Mouse (Mus musculus): ENCODE data around the gene Il23r.
"Not testable (repeated sequence)": the region's sequence is repeated elsewhere in the genome, so short reads cannot be mapped to it uniquely, and the experiment has no call there.

Il23r gene

DNA sequence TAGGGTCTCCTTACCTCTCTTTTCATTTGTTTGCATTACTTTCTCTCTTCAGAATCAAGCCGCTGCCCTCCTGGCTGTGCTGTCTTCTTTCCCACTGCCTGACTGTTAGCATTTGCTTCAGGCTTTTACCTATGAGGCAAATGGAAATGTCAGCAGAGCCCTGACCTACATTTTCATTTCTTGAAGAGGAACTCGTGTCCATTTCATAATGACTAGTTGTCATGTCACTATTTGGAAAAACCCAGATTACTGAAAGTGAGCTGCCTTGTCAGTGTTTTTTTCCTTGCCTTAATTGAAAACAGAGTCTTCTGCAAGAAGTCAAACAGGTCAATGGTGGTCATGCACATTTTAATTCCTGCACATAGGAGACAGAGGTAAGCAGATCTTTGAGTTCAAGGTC lies at the start of gene Il23r:
Gene Il23r (minus strand): TSS at position 101 of the 400 bp plus-strand sequence.
- no peak for DNase-seq

DNA sequence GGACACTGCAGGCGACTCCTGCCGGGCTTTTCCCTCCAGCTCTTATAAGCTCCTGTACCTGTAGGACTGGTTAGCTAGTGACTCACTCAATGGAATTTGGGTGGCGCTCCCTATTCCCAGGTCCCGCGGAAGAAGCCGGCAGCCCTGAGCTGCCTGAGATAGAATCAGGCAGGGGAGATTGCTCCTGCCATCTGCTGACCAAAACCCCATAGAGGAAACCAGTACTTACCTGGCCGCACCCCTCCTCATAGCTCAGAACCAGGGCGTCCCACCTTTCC lies 44.1 kb upstream of the Il23r start, which contains the start of gene Tacstd2:
Gene Tacstd2 (minus strand): TSS at position 20 of the 278 bp plus-strand sequence.
- no peak for DNase-seq

DNA sequence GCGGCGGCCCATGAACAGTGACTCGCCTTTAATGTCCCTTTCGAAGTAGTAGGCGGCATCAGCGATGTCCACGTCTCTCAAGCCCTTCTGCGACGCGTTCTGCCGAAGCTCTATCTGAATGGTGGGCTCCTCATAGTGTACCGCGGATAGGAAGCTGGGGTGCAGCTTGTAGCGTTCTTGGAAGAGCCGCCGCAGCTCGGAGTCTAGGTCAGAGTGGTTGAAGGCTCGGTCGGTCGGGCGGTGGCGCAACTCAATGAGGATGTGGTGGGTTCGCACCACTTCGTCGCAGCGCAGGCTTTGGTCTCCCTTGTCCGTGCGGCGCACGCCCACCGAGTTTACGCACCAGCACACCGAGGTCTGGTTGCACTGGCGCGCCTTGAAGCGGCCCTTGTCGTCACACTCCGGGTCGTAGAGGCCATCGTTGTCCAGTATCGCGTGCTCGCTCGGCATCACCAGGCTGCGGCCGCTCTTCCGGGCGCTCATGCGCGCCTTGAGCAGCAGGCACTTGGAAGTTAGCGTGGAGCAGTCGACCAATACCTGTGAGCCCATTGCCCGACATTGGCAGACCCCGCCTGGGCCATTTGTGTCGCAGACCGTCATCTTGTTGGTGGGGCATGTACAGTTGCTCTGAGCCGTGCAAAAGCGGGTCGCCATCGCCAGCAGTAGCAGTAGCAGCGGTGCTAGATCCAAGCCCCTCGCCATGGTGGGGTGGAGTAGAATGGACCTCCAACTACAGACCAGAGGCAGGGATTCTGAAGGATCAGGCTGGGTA lies 43.5 kb upstream of the Il23r start:
- DNase-seq: no peak

DNA sequence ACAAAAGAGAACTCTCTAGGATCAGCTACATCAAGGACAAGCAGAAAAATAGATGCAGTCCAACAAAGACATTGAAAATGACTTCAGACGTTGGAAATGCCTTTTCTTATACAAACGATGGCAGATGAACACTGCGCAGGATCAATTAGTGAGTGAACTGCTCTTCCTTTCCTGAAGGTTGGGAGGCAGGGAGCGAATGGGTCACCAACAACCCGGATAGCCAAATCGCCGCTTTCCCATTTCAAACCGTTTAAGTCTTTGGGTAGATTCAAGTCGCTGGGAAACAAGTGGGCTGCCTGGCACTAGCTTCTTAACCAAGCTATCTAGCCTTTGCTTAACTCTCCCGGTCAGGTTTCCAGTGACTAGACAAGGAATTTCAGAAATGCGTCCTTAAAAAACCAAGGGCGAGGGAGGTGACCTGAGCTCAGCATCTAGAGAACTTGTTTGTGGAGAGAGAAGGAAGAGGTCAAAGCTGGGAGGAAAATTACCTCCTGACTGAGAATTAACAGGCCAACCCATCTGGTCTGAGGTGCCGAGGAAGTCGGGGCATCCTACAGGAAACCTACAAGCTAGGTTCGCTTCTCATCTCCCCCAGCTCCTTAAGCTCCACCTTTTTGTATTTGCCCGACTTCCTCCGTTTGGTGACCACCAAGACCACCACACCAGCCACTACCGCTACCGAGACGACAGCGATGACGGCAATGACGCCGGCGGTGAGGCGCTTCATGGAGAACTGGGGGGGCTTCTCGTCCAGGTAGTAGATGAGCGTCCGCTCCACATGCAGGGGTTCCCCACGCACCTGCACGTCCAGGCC lies 42.7 kb upstream of the Il23r start:
- no peak for DNase-seq

DNA sequence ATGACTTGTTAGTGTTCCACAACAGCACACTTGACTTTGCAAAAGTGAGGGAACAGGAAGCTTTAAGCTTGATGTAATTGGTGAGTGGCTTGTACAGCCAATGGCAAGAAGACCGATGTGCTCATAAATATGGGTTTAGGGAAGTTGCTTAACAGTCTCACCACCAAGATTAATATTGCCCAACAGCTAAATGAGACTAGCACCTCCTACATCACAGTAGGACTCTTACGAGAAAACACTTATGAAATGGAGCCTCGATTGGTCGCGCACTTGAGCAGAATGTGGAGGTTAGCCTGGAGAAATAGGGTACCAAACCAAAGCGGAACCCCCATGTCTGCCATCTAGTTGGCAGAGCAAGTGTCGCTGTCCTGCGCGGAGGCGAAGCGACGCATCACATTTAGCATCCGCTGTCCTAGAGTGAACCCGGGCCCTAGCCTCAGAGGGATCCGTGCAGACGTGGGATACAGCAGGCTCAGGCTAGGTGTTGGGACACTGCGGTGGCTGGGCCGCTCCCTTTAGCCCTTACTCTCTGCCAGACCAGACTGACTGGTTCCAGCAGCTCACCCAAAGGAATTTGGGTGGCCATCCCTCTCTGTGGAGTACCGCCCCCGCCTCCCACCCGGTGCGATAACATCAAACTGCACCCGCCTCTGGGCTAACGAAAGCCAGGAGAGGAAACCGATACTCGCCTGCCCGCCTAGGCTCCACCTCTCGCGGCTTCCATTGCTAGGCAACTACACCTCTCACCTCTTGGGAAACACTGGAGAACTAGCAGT lies 41.2 kb upstream of the Il23r start:
- no peak for DNase-seq

DNA sequence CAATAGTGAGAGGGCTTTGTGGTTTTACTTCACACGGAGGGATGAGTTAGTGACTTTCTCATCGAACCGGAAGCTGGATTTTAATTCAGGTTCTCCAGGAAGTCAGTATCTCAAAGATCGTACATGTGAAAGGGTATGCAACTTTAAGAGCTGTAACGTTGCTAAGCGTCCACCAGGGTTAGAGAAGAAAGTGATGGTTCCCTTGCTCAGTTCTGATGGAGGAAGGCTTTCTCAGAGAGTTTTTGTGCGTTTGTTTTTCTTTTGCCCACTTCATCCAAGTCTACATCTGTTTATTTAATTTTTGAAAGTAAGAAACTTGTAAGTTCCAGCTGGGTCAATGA lies 40.1 kb upstream of the Il23r start:
- DNase-seq: no peak

DNA sequence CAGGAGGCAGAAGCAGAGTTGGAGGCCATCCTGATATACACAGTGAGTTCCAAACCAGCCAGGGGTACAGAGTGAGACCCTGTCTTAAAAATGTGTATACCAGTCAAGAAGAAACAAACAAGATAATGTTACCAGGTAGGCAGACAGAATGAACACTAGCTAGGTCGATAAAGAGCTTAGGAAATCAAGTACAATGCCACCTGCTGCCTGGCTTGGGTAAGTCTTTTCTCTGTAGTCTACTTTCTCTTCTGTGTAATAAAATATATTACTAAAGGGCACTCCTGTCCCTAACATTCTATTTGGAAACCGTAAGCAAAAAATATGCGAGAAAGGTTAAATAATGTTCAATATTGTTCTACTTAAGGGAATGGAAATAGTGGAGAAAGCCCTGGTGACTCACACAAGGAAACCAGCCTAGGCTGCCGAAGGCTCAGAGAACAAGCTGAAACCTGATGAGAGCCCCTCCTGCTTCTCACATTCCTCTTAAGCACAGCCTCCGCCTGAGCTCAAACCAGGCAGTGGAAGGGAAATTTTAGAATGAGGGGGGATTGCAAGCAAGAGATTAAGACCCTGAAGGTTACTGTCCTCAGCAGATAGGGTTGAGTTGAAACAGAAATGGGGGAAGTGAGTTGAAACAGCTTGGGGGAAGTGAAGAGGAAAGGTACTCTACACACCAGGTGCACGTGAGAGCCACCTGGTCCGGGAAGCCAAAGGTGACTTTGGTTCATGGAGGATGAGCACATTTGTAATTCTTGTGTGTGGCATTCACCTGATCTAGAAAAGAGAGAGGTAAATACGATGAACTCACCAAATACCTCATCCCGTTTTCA lies 39.6 kb upstream of the Il23r start:
- no peak for DNase-seq

DNA sequence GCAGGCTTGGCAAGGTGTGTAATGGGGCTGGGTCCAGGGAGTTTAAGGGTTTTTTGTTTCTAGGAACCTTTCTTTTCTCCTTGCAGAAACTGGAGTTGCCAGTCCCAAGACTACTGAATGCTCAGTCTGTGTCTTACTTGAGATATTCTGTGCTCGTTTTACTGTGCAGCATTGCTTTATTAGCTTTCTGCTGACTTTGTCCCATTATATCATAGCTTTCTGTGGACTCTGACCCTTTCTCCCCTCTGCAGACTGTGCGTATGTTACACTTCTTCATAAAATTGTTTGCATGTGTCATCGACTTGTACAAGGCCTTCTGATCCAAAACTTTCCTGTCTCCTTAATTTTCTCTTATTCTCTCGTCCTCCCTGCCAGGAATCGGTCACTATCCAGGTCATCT lies 34.7 kb upstream of the Il23r start:
- DNase-seq: no peak

DNA sequence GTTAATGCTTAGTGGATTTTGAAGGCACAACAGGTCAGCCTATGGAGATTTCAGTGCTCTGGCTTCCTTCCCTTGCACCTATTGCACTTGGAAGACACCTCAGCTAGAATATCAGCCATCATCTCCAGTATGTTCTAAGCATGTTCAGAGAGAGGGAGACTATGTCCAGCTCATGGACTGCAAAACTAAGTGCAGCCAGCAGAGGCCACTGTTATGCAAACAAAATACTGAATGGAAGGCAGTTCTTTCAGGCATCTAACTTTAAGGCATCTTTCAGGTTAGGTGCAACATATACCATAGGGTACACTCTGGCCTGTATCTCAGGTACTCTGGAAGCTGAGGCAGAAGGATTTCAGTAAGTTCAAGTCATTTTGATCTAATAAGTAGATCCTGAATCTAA lies 19.1 kb upstream of the Il23r start:
- DNase-seq: peak; percentile 48

DNA sequence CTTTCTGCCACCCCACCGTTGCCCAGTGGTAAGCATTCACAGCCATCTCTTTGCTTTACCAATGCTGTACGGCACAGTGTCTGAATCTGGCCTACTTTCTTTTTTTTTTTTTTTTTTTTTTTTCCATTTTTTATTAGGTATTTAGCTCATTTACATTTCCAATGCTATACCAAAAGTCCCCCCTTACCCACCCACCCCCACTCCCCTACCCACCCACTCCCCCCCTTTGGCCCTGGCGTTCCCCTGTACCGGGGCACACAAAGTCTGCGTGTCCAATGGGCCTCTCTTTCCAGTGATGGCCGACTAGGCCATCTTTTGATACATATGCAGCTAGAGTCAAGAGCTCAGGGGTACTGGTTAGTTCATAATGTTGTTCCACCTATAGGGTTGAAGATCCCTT lies 10.3 kb upstream of the Il23r start:
- not testable (repeated sequence) for DNase-seq

DNA sequence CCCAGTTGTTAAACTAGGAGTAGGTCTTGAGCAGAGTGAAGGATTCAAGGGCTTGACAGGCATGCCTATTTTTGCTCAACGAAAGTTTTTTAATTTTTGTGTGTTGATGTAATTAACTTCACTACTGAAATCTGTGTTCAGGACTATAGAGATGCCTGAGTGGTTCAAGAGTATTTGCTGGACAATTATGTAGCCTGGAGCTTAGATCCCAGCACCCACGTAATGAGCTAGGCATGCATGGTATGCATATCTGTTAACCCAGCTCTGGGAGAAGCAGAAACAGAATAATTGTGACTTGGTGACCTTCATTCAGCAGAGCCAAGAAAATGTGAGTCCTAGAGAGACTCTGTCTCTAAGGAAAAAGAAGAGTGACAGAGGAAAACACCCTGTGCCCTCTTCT lies 10.6 kb downstream of the Il23r start:
- no peak for DNase-seq

DNA sequence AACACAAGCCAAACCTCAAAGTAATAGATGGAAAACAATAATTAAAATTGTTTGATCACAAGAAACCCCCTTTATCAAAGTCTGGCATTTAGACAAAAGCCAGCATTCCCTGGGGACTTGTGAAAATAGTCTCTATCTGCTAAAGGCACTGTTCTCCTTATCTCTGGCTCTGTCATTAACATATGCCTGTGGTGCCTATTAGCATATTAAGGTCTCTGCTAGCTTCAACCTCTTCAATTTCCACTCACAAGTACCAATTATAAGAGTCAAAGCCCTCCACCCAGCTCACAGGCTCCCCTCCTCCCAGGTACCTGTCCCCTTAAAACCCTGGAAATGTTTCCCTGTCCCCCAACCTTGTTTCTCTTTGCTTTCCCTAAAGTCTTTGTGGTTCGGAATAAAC lies 20.4 kb downstream of the Il23r start:
- DNase-seq: no peak

DNA sequence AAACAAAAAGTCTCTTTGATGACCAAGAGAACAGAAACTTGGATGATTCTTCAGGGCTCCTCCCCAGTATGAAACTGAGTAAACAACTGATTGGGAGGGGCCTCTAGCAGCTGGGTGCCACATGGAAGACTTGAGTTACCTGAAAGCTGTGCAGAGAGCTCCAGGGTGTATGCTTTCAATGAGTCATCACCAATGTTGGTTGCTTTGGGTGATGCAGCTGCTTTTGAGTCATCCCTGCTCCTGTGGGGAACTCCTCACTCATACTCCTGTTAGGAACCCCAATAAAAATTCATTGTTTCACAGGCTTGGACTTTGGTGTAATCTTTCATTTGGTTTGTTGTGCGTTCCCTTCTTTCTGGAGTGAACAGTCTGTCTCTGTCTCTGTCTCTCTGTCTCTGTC lies 32.2 kb downstream of the Il23r start:
- no peak for DNase-seq

DNA sequence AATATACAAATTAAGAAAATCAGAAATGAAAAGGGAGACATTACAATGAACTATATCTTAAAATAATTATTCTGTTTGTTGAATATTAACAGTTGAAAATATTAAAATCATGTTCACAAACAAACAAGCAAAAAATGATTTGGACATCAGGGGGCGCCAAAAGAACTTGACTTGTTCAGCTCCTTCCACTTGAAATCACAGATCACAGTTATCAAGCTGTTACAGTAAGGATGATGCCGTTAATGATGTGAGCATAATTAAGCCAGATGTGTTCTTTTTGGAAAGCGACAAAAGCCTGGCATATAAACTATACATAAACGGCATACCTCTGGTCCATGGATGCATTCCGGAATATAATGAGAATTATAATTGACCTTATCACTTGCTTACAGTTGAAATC lies 40.3 kb downstream of the Il23r start:
- DNase-seq: peak; percentile 53

DNA sequence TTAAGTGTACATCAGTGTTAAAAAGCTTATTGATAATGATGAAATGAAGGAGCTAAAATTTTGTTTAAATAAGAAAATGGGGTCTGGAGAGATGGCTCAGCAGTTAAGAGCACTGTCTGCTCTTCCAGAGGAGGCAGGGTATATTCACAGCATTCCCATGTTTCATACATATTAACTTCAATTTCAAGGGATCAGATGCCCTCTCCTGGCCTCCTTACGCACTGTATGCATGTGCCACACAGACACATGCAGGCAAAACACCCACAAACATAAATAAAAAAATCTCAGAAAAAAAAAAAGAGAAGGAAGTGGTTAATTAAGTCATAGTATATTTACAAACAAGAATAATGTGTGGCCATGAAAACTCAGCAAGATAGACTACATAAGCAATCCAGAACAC lies 45.8 kb downstream of the Il23r start:
- no peak for DNase-seq

DNA sequence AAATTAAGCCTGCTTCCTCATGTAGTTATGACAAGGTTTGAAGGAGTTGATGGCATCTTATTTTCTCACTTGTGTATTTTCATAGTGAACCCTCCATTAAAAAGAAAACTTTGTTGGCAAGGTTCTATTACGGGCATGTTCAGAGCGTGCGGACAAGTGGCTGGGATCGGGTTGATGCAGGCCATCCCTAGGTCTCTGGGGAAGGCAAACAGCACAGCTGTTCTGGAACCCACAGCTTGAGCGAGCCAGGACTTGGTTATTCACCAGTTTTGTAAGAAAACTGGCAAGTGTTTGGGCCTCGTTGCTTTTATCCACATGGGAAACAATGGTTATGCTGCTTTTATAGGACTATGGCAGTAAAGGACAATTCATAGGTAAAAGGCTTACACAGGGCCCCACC lies 48.5 kb downstream of the Il23r start:
- no peak for DNase-seq

DNA sequence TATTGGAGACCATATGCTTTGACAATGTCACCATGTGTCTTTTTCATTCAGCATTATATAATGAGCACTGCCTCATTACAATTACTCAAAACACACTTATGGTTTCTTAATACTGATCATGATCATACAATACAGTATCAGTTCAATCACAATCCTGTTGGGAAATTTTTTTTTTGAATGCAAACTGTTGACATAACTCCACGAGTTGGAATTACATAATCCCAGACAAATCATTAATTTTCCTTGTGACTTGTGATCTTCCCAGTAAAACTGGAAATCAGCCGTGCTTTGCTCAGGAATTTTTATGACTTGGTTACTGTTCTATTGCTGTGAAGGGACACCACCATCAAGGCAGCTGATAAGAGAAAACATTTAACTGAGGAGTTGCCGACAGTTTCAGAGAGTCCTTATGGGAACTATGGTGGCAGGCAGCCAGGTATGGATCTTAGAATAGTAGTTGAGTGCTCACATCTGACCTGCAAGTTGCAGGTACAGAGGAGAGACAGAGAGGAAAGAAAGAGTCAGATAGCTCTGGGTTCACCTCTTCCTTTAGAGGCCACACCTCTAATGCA lies 53.8 kb downstream of the Il23r start:
- DNase-seq: no peak

DNA sequence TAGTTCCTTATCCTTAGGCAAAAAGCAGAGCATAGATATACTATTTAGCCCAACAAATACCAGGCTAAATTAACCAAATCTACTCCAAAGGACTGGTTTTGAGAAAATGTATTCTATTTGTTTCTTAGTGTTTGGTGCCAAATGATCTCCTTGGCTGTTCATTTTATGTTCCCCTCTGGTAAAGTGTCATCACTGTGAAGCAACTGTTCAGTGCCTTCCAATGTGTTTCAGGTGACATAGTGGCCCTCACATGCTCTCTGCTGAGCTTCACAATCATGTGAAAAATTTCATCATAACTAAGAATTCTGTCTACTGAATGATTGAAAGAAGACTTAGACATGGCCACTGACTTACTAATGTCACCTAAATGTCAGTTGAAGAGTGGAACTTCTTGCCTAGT lies 54.6 kb downstream of the Il23r start:
- no peak for DNase-seq

DNA sequence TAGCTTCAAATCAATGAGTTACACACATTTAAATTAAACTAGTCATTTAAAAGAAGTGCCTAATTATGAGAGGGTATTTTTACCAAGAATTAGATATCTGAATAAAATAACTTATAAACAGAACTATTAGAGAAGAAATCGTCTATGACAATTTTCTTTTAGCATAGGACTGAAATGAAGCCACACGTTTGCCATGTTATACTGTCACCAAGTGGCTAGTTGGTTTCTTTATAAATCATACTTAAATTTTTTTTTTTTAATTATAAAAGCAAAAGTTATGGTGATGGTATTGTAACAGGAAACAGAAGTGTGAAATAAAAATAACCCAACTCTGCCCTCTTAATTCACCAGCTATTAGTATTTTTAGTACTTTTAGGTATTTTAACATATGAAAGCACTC lies 55.4 kb downstream of the Il23r start:
- DNase-seq: no peak

DNA sequence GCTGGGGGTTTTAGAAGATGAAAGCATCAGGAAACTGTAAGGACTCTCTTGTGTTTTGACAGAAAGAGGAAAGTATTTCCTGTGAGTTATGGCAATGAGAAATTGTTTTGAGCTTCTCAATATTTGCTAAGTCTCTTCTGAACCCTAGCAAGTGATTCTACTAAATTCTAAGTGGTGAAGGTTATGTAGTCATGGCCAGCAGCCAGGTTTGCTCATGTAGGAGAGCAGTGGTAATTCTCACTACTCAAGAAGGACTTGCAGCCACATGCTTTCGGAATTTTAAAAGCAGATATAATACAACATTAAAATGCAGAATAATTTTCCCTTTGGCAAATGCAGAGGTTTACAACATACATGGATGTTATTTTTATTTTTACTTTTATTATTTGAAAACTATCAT lies 55.9 kb downstream of the Il23r start:
- no peak for DNase-seq

DNA sequence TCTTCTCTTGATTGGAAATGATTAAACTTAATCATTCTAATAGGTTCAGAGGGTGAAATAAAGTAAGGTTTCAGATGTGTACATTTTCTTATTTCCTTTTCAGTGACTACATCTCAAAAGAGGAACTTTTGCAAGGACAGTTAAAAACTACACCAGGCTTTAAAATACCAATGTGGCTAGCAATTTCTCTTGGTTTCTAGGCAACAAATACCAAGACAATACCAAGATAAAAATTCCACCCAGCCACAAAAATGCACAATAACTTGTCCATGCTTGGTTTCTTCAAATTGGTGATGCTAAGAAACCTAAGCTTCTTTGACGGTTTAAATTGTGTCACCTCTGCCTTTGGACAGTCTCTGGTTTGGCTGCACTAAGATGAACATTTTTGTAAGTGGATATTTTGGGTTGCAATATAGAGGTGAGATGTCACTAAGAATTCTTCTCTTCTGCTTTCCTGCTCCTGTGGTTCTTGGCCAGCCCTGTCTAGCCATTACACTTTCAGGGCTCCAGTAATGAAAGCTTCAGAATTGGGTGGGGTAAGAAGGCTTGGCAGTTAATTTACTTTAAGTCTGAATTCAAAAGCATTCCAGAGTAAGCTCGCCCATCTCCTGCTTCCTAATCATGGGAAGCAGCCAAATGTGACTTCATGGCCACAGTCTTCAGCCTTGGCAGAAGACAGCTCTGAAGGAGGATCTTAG lies 56.8 kb downstream of the Il23r start:
- DNase-seq: no peak

DNA sequence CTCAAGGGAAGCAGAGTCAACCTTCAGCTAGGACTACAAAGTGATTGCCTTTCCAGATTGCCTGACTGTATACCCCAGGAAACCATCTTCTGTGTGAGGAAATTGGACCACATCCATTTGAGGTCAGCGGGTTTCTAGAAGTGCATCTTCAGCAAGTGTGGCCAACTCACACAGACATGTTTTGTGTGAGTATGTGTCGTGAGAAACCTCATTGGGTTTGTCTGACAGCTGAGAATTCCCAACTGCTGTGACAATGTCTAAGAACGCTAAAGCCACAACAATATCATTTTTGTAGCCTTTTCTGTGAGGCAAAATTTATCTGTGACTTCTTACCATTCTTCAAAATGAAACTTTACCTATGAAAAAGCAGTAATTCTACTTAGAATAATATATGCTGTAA lies 59.8 kb downstream of the Il23r start:
- no peak for DNase-seq
